Mouse (Mus musculus) heart, postnatal 0 days (tissue): ENCODE data around the gene Anapc16.
A peak's percentile ranks its signal among the peaks of the same experiment; 100 is the strongest.

Source experiments
- CTCF ChIP-seq: IDR thresholded peaks from 2 replicates; pipeline ENCODE4 v1.5.1; 2016; ENCODE audit warnings: antibody characterized with exemption, control low read depth, low read depth
- EP300 ChIP-seq: IDR thresholded peaks from 2 replicates; pipeline ENCODE4 v1.6.1; 2016; ENCODE audit warnings: antibody characterized with exemption, low read depth

DNA sequence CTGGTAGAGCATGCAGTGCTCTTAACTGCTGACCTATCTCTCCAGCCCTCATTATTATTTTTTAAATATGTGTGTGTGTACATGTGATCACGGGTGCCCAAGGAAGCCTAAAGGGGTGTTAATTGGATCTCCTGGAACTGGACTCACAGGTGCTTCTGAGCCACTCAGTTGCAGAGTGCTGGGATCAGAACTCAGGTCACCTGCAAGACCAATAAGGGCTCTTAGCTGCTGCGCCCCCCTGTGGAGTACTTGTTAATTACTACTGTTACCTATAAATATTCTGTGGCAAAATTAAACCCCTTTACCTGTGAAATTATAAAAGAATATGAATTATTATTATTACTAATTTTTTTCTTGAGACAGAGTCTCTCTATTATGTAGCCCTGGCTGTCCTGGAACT lies 2.3 kb upstream of the Anapc16 start:
- TF ChIP-seq EP300 (no peak), CTCF (peak; percentile 24)
